In the genomic region with DNA sequence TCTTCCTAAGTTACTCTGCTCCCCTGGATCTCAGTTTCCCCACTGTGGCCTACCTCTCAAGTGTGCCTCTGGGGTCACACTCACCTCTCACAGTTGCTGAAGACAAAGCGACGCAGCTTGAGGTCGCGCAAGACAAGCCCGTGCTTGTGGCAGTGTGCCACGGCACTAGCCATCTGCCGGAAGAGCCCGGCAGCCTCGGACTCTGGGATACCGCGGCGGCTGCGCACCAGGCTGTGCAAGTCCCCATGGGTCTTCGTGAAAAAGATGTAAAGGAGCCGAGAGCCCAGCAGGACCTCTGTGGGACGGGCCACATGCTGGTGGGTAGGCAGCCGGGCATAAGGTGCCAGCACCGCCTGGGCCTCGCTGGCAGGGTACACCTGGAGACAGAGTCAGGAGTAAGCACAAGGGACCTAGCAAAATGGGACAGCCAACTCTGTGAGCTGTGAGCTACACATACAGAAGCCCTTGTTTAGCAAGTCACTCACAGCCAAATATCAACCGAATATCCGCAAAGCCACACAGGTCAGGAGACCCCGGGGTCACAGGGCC, we compare ENCODE assay signal across 30 mouse cellular contexts. TPM values are rescaled to one million over a fixed set of nuclear protein-coding genes. Genes with fewer than 3 reads are reported as not detected.
DNase-seq lines count a peak whose midpoint lies in the region; ATAC-seq and TF ChIP-seq lines count a peak whose summit lies in the region.
"Had no signal": no experiment of that assay in that cellular context is flagged by ENCODE, and none has a peak within 500 bp of the region (broad histone marks: within the 10 kb centered on the region; RNA-seq: fewer than 3 reads in every experiment).

No protein-coding gene starts in this region.

- no peak for ATAC-seq in midbrain, postnatal 0 days (ENCODE audit: low FRiP score)
- ATAC-seq: forebrain, embryonic 15.5 days; liver, embryonic 12.5 days had no signal

- H3K9me3 ChIP-seq in E14TG2a.4 (ENCODE audit: low read length): no peaks in the 10 kb centered on the region
- no peaks in the 10 kb centered on the region for H3K9me3 ChIP-seq in ES-Bruce4 (replicated peaks; ENCODE audit: control insufficient read depth, insufficient read depth, low read length, poor library complexity, severe bottlenecking)
- H3K9me3 ChIP-seq in midbrain, postnatal 0 days (ENCODE audit: low read length): no peaks in the 10 kb centered on the region
- H3K9me3 ChIP-seq: embryonic facial prominence, embryonic 15.5 days; forebrain, embryonic 15.5 days; heart, embryonic 15.5 days; limb, embryonic 13.5 days; liver, embryonic 12.5 days had no signal

- H3K36me3 ChIP-seq in E14TG2a.4 (ENCODE audit: insufficient read depth, low read length): peaks cover 62% of the 10 kb centered on the region
- peaks cover 14% of the 10 kb centered on the region for H3K36me3 ChIP-seq in ES-Bruce4 (ENCODE audit: control insufficient read depth, insufficient read depth, low read length, poor library complexity, severe bottlenecking)
- H3K36me3 ChIP-seq in midbrain, postnatal 0 days (ENCODE audit: insufficient read depth, low read length): no peaks in the 10 kb centered on the region
- H3K36me3 ChIP-seq: embryonic facial prominence, embryonic 15.5 days; forebrain, embryonic 15.5 days; heart, embryonic 15.5 days; limb, embryonic 13.5 days had no signal

- DNase-seq in brain, adult 2 months (ENCODE audit: low read depth, low spot score): peak; percentile 50
- DNase-seq in cerebellum, postnatal 10 days: peak; percentile 67 to 73
- DNase-seq in urinary bladder, postnatal 14 days (ENCODE audit: low spot score): no peak
- DNase-seq in midbrain, postnatal 0 days (ENCODE audit: low spot score): no peak
- DNase-seq in adrenal gland, adult 8-10 months: no peak
- DNase-seq in spleen, postnatal 14 days (ENCODE audit: low spot score in 2 of 2): no peak
- DNase-seq: adrenal gland, postnatal 25 days; gastrocnemius, postnatal 25 days; heart, postnatal 36 days; kidney, adult 8-10 months; kidney, postnatal 10 days; lung, adult 18-20 months; lung, postnatal 10 days; retina, postnatal 1 day; right cerebral cortex, postnatal 25 days; spleen, adult 18-20 months; thymus, postnatal 14 days had no signal

- H3K27ac ChIP-seq in ES-Bruce4 (ENCODE audit: insufficient read depth, low read length): no peak overlapping the region
- no peak overlapping the region for H3K27ac ChIP-seq in midbrain, postnatal 0 days (ENCODE audit: low read depth, low read length)
- H3K27ac ChIP-seq: embryonic facial prominence, embryonic 15.5 days; forebrain, embryonic 15.5 days; heart, embryonic 15.5 days; hindbrain, embryonic 14.5 days; limb, embryonic 13.5 days; liver, embryonic 12.5 days had no signal

- no peaks in the 10 kb centered on the region for H3K27me3 ChIP-seq in E14TG2a.4 (ENCODE audit: insufficient read depth, low read length)
- H3K27me3 ChIP-seq in ES-Bruce4 (ENCODE audit: control insufficient read depth, insufficient read depth, low read length, poor library complexity, severe bottlenecking): no peaks in the 10 kb centered on the region
- H3K27me3 ChIP-seq in midbrain, postnatal 0 days (ENCODE audit: insufficient read depth, low read length): no peaks in the 10 kb centered on the region
- H3K27me3 ChIP-seq: forebrain, embryonic 15.5 days; heart, embryonic 15.5 days had no signal

- peak overlapping the region; percentile 1; the same call in 1 of the 2 replicates for H3K9ac ChIP-seq in ES-Bruce4 (ENCODE audit: low read depth, poor library complexity, severe bottlenecking)
- H3K9ac ChIP-seq in midbrain, postnatal 0 days (replicated peaks; ENCODE audit: low read length, poor library complexity, severe bottlenecking): no peak overlapping the region
- H3K9ac ChIP-seq: embryonic facial prominence, embryonic 15.5 days; forebrain, embryonic 15.5 days; heart, embryonic 15.5 days; hindbrain, embryonic 14.5 days; limb, embryonic 13.5 days; liver, embryonic 12.5 days had no signal

- TF ChIP-seq POLR2A in ES-Bruce4 (IDR thresholded peaks at IDR 0.05; ENCODE audit: insufficient read depth, low read length): no peak

- H3K4me3 ChIP-seq in E14TG2a.4 (replicated peaks; ENCODE audit: low read length): peak overlapping the region; percentile 72
- H3K4me3 ChIP-seq in ES-Bruce4 (ENCODE audit: low read depth, low read length): peak overlapping the region; percentile 18; the same call in 1 of the 2 replicates
- no peak overlapping the region for H3K4me3 ChIP-seq in midbrain, postnatal 0 days (ENCODE audit: low read depth, low read length)
- H3K4me3 ChIP-seq: embryonic facial prominence, embryonic 15.5 days; forebrain, embryonic 15.5 days; heart, embryonic 15.5 days; limb, embryonic 13.5 days; liver, embryonic 12.5 days had no signal

- no peak for TF ChIP-seq EP300 in ES-Bruce4 (IDR thresholded peaks at IDR 0.05; ENCODE audit: insufficient read depth, low read depth, low read length)

- TF ChIP-seq CTCF in E14TG2a.4 (conservative IDR thresholded peaks at IDR 0.05; ENCODE audit: low read length): no peak
- TF ChIP-seq CTCF in ES-Bruce4 (IDR thresholded peaks at IDR 0.05; ENCODE audit: low read depth, low read length): no peak
- TF ChIP-seq CTCF in midbrain, postnatal 0 days (IDR thresholded peaks at IDR 0.05): no peak

- H3K4me2 ChIP-seq in midbrain, postnatal 0 days (ENCODE audit: low read depth, low read length, poor library complexity, severe bottlenecking): no peak overlapping the region
- H3K4me2 ChIP-seq: embryonic facial prominence, embryonic 15.5 days; forebrain, embryonic 15.5 days; heart, embryonic 15.5 days; hindbrain, embryonic 14.5 days; limb, embryonic 13.5 days; liver, embryonic 12.5 days; midbrain, embryonic 11.5 days had no signal

- 84% methylated on average over 22 of the region's 22 CpGs for WGBS in midbrain, postnatal 0 days

- H3K4me1 ChIP-seq in E14TG2a.4 (replicated peaks; ENCODE audit: low read depth, low read length): peaks cover 68% of the 10 kb centered on the region
- H3K4me1 ChIP-seq in ES-Bruce4 (ENCODE audit: control insufficient read depth, insufficient read depth, low read length): no peaks in the 10 kb centered on the region
- peaks cover 3% of the 10 kb centered on the region; the same call in 1 of the 2 replicates for H3K4me1 ChIP-seq in midbrain, postnatal 0 days (ENCODE audit: insufficient read depth, low read length)

RNA-seq across cellular contexts. Expression of a gene that starts 4.1 kb away (rescaled TPM):
- 11.4 and 12.3 TPM in 2 replicates for polyA plus RNA-seq in ES-Bruce4 (2011; ENCODE audit: insufficient read depth, insufficient read length, low read depth, missing spikeins)
- total RNA-seq in midbrain, postnatal 0 days (2014; rRNA removed): 3.0 and 4.2 TPM in 2 replicates
- 3.0 and 3.4 TPM in 2 replicates for polyA plus RNA-seq in midbrain, postnatal 0 days (2015; fragmentation: Nextera tagmentation; extraction: Ambion mirVana)
- 10 to 100 TPM in 2 of 4 experiments, 1 to 10 TPM in 2; 2.8 to 11.3 (median 6.9) TPM for total RNA-seq in adrenal gland, adult 8-10 months (2022)
- total RNA-seq: common myeloid progenitor, adult 5-6 weeks; monocyte, adult 5-6 weeks had no signal

RNA-seq across cellular contexts. Expression of a gene that starts 7.3 kb away (rescaled TPM):
- 86.7 and 89.1 TPM in 2 replicates for polyA plus RNA-seq in ES-Bruce4 (2011; ENCODE audit: insufficient read depth, insufficient read length, low read depth, missing spikeins)
- total RNA-seq in midbrain, postnatal 0 days (2014; rRNA removed): 117 and 118 TPM in 2 replicates
- polyA plus RNA-seq in midbrain, postnatal 0 days (2015; fragmentation: Nextera tagmentation; extraction: Ambion mirVana): 90.5 and 92.0 TPM in 2 replicates
- 100 to 1,000 TPM; 120 to 169 (median 145) TPM for total RNA-seq in adrenal gland, adult 8-10 months (2022)

RNA-seq across cellular contexts. Expression of a gene that starts 36.7 kb away (rescaled TPM):
- 1.1 TPM in 1 of 2 replicates, not detected in the other for polyA plus RNA-seq in ES-Bruce4 (2011; ENCODE audit: insufficient read depth, insufficient read length, low read depth, missing spikeins)
- total RNA-seq in midbrain, postnatal 0 days (2014; rRNA removed): 72.5 and 80.2 TPM in 2 replicates
- polyA plus RNA-seq in midbrain, postnatal 0 days (2015; fragmentation: Nextera tagmentation; extraction: Ambion mirVana): 103 and 111 TPM in 2 replicates
- 10 to 100 TPM in 1 of 4 experiments, 1 to 10 TPM in 3; 5.3 to 11.3 (median 8.1) TPM for total RNA-seq in adrenal gland, adult 8-10 months (2022)
- total RNA-seq: common myeloid progenitor, adult 5-6 weeks; gastrocnemius, postnatal 25 days; heart, adult 8-10 months; heart, postnatal 36 days; monocyte, adult 5-6 weeks had no signal
- polyA plus RNA-seq: C2C12 had no signal

RNA-seq across cellular contexts. Expression of a gene that starts 46.1 kb away (rescaled TPM):
- polyA plus RNA-seq in ES-Bruce4 (2011; ENCODE audit: insufficient read depth, insufficient read length, low read depth, missing spikeins): 27.7 and 32.3 TPM in 2 replicates
- 53.5 and 57.1 TPM in 2 replicates for total RNA-seq in midbrain, postnatal 0 days (2014; rRNA removed)
- polyA plus RNA-seq in midbrain, postnatal 0 days (2015; fragmentation: Nextera tagmentation; extraction: Ambion mirVana): 26.9 and 27.4 TPM in 2 replicates
- total RNA-seq in adrenal gland, adult 8-10 months (2022): 100 to 1,000 TPM; 143 to 157 (median 143) TPM

RNA-seq across cellular contexts. Expression of a gene that starts 58.2 kb away (rescaled TPM):
- polyA plus RNA-seq in ES-Bruce4 (2011; ENCODE audit: insufficient read depth, insufficient read length, low read depth, missing spikeins): 27.5 and 31.3 TPM in 2 replicates
- total RNA-seq in midbrain, postnatal 0 days (2014; rRNA removed): 45.3 and 55.7 TPM in 2 replicates
- polyA plus RNA-seq in midbrain, postnatal 0 days (2015; fragmentation: Nextera tagmentation; extraction: Ambion mirVana): 9.4 and 10.8 TPM in 2 replicates
- 10 to 100 TPM in 3 of 4 experiments, 1 to 10 TPM in 1; 9.9 to 16.8 (median 12.6) TPM for total RNA-seq in adrenal gland, adult 8-10 months (2022)
- total RNA-seq: monocyte, adult 5-6 weeks had no signal

Comparison
In these comparisons a context has a peak if more than half of its experiments do, and no peak if none do; other contexts are left out.
1. DNase-seq: peak in brain, adult 2 months (single experiment) and cerebellum, postnatal 10 days (2 of 2); none in urinary bladder, postnatal 14 days (single experiment), midbrain, postnatal 0 days (single experiment), adrenal gland, adult 8-10 months (single experiment) and spleen, postnatal 14 days (0 of 2).